Mouse (Mus musculus) layer of hippocampus, postnatal 10 days (tissue): ENCODE results near the gene Artn. TPM values are rescaled to one million over a fixed set of nuclear protein-coding genes. Genes with fewer than 3 reads are reported as not detected.

Experiments used
- DNase-seq, 2 experiments: peaks; one replicate each; pipeline ENCODE4 v3.0.0; 2021; ENCODE audit warnings: low spot score in 2 of 2
- long read RNA-seq: library from polyadenylated mRNA; stranded (forward); transcript quantifications from one replicate; pipeline ENCODE4 v2.0.0, GENCODE M21; 2023
- total RNA-seq, 2 experiments: library from RNA; stranded (reverse); gene quantifications; 2 replicates each; pipeline ENCODE4 v1.2.3; 2021

Artn gene
- total RNA-seq = 1 to 10 TPM; 1.5 to 1.6 TPM
- long read RNA-seq, partial matches to known transcripts = 1 of 1 reads
- long read RNA-seq, other reads (novel, unspliced or antisense) = 0 of 1 reads

DNA sequence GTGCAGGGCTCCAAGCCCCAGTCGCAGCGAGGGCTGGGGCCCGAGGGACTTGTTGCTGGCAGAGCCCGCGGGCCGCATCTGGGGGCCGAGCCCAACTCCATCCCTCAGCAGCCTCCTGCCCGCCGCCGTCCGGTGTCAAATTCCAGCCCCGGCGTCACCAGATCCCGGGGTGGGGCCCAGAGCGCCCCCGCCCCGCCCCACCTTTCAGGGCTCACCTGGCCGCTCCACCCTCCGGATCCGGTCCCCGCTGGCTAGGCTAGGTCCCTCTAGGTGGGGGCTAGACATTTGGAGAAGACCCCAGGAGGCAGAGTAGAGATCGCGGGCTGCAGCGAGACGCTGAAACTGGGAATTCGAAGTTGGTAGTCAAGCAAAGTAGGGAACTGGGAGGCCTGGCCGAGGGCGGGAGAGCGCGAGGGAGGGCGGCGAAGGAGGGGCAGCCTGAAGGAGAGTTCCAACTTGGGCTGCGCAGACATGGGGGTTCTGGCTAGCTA, at the start of gene Artn:
TSS of gene Artn (minus strand) at position 373 of the 491 bp plus-strand sequence.
- peak; percentile 24 to 30 for DNase-seq

DNA sequence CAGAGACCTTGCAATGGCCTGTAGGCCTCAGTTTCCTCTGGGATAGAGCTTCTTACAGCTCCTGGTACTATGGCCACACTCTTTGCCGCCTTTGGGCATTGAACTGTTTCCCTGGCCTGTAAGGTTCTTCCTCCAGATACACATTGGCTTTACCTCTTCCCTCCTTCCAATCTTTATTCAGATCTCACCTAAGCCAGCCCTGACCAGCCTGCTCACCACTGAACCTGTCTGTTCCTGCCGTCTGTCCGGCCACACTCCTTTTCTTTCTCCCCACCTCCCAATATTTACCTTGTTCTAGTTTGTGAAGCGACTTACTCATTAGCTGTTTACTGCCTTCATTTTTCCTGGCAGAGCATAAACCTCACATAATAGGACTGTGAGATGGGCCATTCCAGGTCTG, 49.6 kb upstream of the Artn start:
- DNase-seq = no peak

DNA sequence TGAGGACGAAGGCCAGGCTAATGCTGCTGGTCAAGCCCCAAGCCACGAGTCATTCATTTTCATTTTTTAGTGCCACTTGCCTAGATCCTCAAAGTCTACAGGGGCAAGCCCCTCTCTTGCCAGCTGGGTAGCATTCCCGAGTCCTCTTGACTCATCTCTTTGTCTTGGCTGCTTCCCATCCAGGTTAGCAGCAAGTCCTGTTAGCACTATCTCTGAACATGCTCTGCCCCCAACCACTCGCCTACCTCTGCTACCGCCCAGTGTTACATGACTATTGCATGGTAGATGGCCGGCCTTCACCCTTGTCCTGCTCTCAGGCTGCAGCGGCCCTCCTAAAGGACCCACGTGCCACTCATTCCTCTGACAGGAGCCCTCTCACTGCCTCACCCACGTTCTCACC, 48.7 kb upstream of the Artn start:
- DNase-seq = no peak

DNA sequence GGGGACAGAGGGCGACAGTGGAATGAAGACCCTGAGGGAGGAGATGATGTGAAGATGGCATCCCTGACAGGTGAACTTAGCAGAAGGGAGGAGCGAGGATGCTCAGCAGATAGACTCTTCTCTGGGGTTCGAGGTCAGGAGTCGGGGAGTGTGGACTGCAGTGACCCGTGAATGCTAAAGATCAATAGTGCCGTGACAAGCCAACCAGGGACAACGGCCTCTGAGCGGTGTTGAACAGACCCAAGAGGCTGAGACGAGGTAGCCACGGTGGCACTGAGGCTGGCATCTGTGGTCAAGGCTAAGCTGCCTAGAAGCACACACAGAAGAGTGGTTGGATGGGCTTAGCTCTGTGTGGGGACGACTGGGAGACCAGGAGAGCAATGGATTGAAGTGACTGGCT, 48.3 kb upstream of the Artn start:
- no peak for DNase-seq

DNA sequence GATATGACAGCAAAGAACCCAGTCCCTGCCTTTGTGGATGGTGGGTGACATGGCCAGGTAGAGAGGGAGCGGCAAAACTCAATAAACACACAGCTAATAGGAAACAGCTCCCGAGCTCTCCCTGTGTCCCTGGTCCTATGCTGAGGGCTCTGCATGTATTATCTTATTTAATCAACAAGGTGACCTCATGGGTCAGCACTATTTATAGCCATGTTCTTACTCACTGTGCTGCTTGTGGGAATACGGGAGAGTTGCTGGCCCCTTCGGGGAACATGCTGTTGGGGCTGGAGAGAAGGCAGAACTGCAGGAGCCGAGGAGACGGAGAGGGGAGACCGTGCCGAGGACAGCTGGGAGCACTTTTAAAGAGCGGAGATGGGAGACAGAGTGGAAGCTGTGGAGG, 47.8 kb upstream of the Artn start:
- DNase-seq = no peak

DNA sequence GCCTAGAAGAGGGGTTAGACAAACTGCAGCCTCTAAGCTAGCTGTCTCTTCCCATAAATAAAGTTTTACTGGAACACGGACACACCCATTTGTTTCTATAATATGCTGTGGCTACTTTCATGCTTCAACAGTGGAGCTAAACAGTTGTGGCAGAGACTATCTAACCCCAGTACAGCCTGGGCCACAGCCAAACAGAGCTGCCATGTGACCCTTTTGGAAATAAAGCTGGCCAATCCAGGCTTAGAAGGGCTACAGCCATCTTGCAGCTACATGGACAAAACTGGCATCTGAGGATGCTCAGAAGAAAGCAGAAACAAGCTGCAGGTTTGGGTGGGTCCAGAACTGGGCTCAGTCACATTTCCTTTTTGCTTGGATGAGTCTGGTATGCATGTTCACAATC, 46.3 kb upstream of the Artn start:
- no peak for DNase-seq

DNA sequence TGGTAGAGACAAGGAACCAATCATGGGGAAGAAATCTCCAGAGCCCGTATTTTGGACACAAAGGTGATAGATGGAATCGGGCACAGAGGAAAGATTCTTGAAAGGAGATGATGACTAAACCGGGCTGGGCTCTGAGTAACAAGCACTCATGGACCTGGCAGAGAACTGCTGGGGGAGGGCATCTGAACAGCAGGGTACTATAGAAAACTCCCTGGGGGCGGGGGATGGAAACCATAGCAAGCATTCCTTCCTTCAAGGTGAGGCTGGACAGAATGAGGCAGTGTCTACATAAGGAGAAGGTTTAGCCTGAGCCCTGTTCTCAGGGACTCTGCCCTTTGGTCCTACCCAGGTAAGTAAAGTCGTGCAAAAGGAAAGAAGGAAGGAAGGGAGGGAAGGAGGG, 45.2 kb upstream of the Artn start:
- DNase-seq = no peak

DNA sequence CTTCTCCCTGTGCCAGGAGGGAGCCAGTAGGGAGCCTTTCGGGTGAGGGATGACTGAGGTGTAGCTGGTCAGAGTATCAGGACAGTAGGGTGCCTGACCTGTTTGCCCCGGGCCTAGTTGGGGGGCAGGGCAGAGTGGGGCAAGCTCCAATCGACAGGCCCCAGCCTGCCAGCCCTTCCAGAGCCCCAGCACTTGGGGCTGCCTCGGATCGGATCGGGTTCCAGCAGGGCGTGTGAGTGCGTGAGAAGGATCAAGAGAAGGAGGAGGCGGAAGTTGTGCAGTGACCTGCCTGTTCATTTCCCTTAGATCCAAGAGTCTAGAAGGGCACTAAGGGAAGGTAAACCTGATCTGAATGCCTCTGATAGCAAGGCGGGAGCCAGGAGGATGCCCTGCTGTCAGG, 43.4 kb upstream of the Artn start:
- DNase-seq = no peak

DNA sequence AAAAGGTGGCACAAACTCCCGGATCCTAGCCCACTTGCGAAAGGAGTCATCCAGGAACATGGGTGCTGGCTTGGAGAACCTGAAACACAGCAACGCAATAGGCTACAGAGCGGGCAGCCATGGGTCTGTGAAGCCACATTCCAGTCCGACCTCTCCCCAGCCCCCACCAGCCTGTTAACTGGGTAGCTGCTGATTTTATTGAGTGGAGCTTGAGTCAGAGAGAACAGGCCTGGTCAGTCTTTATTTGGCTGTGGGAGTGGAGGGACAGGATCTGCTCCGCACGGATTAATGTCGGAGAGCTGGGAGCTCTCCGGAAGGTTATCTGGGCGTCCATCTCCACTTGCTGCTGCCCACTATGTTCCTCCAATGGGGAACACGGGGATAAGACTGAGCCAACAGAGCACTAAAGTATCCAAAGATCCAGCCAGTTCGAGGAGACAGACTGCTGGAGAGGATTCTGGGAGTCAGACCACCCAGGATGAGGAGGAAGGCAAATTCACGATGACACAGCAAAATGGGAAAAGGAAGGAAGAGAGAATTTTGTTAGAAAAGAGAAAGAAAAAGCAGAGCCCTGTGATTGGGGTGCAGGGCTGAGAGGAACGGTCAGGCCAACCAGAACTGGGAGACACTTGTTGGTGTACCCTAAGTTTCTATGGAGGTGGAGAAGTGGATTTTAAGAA, 34.9 kb upstream of the Artn start:
- no peak for DNase-seq

DNA sequence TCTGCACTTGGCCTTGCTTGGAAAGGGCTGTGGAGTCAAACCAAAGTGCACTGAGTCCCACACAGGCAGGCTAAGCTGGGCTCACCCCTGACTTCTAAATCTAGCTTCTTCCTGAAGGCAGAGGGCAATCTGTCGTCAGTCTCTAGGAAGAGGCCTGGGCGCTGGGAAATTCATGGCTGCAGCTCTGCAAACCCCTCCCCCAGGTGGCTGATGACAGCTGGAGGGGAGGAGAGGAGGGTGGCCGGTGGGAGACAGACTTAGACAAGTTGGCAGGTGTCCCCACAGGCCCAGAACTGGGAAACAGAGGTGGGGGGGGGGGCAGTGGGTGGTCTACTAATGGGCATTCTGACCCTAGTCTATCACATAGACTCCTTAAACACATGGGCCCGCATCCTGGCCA, 27.9 kb upstream of the Artn start:
- DNase-seq = no peak

DNA sequence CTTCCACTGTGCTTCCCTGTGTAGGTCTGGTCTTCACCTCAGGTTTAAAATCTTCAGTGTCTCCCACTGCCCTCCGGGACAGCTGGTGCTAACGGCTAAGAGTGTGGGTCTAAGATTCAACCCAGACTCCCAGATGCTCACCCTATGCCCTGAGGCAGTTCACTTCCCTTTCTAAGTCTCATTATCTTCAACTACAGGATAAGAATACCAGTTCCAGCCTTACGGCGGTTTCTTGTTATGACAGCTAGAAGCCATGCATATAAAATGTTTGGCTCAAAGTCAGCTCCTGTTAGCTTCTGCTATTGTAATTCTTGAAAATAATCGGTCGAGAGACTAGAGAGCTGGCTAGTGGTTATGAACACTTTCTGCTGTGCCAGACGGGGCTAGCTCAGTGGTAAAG, 17.9 kb upstream of the Artn start:
- DNase-seq = no peak

DNA sequence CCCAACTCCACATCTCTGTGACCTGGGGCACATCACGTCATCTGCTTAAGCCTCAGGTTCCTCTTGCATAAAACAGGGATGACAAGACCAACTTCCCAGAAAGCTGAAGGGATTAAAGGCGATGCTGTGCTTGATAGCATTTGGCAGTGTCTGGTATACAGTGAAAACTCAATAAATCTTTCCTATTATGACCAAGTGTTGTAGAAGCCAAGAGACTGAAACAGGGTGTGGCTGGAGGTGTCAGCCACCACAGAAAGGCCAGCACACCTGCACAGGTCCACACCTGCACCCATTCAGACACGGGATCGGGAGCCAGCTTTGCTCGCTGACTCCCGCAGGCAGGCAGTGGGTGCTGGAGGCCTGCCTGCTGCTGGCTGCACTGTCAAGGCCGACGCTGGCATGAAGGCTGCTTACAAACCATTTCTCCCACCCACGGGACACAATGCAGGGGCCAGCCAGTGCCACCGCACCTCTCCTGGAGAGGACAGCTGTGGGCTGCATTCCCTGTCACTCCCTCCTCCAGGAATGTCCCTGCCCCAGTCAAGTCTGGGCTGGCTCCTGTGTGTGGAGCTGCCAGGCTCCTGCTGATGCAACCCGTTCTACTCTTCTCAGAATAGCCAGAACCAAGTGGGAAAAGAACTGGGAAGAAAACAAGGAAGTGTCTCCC, 17.2 kb upstream of the Artn start:
- DNase-seq = peak in 1 of 2 experiments; percentile 8

DNA sequence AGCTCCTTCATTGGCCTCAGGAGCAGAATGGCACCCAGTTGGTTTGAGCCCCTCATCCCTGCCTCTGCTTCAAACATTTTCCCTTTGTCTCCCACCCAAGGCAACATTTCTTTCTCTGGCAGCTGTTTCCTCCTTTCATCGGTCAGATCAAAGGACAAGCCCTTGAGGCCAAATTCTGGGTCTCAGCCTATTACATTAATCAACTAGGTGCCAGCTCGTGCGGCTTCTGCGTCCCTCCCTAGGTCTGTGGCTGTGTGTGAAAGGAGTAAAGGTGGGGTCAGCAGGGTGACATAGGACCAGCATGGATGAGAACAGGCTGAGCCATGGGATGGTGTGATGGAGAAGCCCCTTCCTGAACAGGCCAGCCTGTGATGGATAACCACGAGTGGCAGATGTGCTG, 13.8 kb upstream of the Artn start:
- no peak for DNase-seq

DNA sequence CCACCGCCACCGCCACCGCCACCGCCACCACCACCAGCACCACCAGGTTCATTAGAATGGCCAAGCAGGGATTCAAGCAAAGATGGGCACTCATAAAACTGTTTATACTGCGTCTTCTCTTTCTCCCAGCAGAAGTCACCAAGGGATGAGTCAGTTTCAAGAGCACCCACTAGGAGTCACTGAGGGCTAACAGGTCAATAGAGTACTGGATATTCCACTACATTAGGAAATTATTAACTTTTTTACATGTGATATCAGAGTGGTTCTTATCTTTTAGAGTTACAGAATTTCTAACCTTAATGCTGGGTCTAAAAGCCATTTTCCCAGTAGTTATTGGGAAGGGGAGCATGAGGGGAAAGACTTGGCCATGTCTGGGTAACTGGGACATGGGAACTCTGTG, 7.4 kb upstream of the Artn start:
- no peak for DNase-seq

DNA sequence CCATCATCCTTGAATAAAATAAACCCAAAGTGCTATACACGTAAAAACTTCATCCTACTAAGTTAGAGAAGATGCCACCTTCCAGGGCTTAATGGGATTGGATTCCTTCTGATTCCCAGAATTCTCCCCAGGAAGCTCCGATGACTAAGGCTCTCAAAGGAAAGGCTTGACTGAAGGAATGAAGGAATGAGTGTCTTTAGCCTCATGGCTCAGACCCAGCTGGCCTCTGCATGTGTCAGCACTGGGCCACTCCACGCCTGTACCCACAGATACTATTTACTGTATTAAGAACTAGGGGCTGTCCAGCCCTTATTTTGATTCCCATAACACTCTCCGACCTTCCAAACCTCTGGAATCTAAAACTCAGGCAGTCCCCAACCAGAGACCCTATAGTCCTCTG, 4.5 kb upstream of the Artn start:
- no peak for DNase-seq

DNA sequence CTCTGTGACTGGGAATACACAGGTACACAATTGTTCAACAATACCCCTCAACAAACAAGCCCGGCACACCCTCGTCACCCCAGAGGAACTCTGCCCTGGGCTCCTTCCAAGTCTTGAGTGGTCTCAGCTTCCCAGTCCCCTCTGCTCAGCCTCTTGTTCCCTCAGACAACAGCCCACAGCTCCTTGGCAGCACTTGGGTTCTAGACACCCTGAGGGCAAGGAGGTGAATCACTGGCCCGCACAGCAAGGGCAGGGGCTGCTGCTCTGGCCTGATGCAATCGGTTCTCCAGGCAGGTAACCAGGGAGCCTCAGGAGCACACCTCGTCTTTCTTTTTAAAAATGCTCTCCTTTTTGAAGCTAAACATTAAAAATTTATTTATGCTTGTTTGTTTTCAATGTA, 3.7 kb upstream of the Artn start:
- no peak for DNase-seq

DNA sequence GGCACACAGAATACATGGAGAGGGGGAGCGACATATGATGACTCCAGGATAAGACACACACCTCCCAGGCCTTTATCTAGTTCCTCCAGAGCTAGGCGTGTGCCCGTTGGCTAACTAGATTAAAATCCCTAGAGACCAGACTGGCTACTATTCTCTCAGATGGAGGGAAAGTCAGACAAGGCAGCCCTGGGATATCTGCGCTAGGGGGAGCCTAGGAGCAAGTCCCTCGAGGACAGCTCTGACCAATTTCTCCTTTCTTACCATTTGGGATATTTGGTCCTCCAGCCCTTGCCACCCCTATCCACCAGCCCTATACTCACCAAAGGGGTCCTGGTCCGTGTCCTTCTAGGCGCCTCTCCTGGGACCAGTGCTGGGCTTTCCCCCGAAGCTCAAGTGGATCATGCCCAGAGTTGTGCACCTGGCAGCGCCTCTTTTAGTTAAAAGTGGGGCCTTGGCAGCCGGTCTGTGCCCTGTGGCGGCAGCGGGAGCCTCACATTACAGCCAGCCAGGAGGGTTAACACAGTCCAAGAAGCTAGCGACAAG, 793 bp downstream of the Artn start:
- DNase-seq = peak in 1 of 2 experiments; percentile 72

DNA sequence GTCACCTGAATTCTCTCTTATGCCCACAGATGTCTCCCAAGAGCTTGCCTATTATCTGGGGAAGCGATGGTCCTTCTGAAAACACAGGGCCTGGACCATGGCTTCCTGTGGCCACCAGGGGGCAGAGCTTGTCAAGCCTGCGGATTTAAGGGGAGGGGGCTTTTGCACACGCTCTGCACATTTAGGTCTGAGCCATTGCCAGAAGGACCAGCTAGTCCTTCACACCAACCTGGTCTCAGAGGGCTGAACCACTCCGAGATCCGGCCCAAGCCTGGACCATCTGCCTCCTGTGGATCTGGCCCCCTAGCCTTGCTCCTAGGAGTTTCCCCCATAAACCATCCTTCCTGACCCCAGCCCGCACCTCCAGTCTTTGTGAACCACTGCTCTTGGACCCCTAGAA, 1.3 kb downstream of the Artn start:
- peak; percentile 70 to 72 for DNase-seq

DNA sequence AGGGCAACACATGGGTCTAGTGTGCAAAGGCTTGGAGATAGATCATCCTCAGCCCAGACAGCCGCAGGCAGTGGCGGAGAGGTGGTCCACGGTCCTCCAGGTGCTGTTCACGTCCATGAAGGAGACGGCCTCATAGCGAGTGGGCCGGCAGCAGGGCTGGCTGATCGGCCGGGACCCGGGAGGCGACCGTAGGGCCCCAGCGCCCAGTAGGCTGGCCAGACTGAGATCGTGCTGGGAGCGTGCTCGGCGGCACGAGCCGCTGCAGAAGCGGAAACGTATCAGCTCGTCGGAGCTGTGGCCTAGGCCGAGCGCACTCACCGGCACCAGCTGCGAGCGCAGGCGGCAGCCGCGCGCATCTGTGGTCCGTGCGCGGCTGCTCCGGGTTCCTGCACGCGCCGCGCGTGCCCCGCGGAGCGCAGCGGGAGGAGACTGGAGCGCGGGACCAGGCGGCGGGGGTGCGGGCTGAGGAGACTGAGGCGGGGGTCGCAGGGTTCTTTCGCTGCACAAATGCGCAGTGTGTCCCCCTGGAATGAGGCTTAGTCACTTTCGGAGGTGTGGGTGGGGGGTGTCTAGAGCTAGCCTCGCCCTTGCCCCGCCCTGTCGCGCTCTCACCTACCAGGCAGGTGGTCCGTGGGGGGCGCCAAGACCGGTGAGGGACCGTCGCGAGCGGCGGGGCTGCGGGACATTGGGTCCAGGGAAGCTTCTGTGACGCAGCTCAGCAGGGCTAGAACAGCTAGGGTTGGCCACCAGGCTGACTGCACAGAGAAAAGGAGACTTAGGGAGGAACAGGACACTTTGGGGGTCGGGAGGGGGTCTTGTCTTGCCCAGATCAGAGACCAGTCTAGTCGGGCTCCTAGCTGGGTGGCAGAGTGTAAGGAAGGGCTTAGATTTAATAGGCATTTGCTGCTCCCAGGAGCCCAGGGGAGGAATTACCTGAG, 2.7 kb downstream of the Artn start:
- DNase-seq = peak in 1 of 2 experiments; percentile 71

DNA sequence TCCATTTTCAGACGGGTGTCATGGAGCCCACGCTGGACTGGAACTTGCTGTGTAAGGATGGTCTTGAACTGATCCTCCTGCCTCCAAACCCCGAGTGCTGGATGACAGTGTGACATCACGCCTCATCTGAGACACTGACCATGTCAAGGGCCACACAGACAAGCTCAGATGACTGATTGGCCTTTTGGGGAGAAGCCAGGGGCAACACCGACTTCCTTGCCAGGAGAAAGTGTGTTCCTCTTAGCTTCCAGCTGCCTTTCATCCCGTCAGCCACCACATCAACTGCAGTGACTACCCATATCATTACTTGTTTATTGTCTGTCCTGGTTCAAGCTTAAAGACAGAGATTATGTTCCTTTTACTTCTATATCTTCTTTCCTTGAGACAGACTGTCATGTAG, 4.6 kb downstream of the Artn start:
- DNase-seq = no peak

DNA sequence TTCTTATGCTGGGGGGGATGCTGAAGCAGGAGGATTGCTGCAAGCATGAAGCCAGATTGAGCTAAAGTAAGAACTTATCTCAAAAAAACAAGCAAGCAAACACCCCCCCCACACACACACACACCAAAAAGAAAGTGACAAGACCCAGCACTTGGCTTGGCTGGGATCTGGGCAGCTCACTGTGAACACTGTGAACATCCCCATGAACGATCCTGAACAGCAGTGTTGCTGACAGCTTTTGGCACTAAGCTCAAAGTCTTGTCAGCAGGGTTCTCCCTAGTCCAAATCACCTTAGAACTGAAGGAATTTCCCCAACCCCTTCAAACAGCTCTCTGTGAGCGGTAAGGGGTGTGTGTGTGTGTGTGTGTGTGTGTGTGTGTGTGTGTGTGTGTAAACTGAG, 6.1 kb downstream of the Artn start:
- no peak for DNase-seq

DNA sequence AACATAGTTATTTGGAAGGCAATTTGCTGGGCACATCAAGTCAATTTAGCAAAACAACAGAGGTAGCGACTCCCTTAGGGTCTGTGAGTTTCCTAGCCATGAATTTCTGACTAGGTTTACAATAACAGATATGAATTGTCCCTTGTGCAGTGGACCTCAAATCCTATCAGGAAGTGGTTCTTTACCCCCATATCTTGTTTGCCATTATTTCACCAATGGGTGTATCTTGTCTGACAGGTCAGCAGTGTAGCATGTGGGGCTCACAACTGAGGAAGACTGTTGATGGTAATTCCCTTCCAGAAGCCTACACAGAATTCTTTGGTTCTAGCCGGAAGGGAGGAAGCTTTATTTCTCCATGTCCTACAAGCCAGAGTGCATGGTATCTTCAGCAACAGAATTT, 8.2 kb downstream of the Artn start:
- no peak for DNase-seq
